Mouse (Mus musculus): ENCODE measurements at regions not wholly inside any gene's neighbourhood (a gene's known extent, or its start where the extent isn't known, plus 50 kb on each side); places are given as distances from the start of the nearest gene placed in this dataset.

DNA sequence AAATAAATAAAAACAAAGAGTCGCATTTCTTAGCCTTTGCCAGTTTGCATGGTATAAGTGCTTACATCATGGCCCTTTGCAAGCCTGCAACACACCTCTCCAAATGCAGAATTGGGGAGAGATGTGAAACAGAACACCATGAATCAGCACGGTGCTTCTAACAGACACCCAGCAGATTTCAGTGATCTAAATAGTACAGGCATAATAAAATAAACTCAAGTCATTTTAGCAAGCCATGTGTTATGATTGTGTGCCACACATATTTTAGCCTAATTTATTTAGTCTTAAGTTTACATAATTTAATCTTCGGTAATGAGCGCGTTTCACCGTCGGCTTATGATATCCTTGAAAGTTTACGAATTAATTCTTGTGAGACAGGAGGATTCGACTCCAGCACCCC is 189.6 kb downstream of the Rnd3 start:
- Histone ChIP-seq H3K27ac (ENCODE audit: low read depth) (no peak overlapping the region), H3K4me3 (ENCODE audit: low read depth, low read length) (no peak overlapping the region), H3K9me3 (ENCODE audit: low read length) (no peaks in the 10 kb centered on the region), H3K27me3 (ENCODE audit: insufficient read depth, low read length) (no peaks in the 10 kb centered on the region), H3K4me2 (ENCODE audit: low read depth, low read length) (no peak overlapping the region), H3K36me3 (replicated peaks; ENCODE audit: insufficient read depth, low read length) (no peaks in the 10 kb centered on the region), H3K4me1 (ENCODE audit: insufficient read depth) (no peaks in the 10 kb centered on the region), H3K9ac (replicated peaks) (no peak overlapping the region)
- DNase-seq = no peak
- TF ChIP-seq EP300 (IDR thresholded peaks at IDR 0.05; ENCODE audit: low read depth) (no peak), CTCF (IDR thresholded peaks at IDR 0.05; ENCODE audit: low read depth) (no peak)
- WGBS (ENCODE audit: insufficient replicate concordance) = 83% methylated on average over 9 of the region's 9 CpGs
- no peak for ATAC-seq

DNA sequence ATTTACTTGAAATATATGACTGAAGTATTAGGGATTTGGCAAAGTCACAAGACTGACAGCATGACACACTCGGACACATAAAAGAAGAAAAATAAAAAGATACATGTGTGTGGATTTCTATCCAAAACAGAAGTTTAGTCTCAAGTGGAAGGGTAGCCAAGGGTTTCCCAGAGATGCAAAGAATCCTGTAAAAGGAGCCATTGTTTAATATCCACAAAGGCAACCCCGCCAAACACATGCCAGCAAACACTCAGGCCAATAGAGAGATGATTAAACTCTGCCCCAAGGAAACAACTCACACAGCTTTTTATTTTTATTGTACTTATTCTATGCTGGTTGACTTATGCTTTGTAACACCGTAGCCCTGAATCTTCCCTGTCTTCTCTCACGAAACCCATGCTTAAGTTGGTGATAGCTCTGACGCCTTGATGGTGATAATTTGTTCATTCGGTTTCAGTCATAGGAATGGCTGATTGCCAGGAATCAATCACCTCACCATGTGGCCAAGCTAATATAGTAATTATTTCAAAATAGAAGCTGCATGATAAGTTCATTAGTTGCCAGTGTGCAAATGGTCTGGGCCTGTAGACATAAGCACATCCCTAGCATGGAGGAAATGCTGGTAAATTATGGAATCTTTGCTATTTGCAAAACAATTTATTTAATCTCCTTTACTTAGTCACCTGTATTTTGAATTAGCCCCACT is 194.4 kb downstream of the Rnd3 start:
- Histone ChIP-seq H3K27me3 (ENCODE audit: insufficient read depth, low read length) (no peaks in the 10 kb centered on the region), H3K9ac (replicated peaks) (no peak overlapping the region), H3K4me3 (ENCODE audit: low read depth, low read length) (no peak overlapping the region), H3K4me2 (ENCODE audit: low read depth, low read length) (no peak overlapping the region), H3K9me3 (ENCODE audit: low read length) (no peaks in the 10 kb centered on the region), H3K27ac (ENCODE audit: low read depth) (no peak overlapping the region), H3K4me1 (ENCODE audit: insufficient read depth) (no peaks in the 10 kb centered on the region), H3K36me3 (replicated peaks; ENCODE audit: insufficient read depth, low read length) (no peaks in the 10 kb centered on the region)
- WGBS (ENCODE audit: insufficient replicate concordance) = 84% methylated on average over 6 of the region's 6 CpGs
- no peak for TF ChIP-seq EP300 (IDR thresholded peaks at IDR 0.05; ENCODE audit: low read depth)
- no peak for TF ChIP-seq CTCF (IDR thresholded peaks at IDR 0.05; ENCODE audit: low read depth)
- DNase-seq (no peak), ATAC-seq (no peak)

DNA sequence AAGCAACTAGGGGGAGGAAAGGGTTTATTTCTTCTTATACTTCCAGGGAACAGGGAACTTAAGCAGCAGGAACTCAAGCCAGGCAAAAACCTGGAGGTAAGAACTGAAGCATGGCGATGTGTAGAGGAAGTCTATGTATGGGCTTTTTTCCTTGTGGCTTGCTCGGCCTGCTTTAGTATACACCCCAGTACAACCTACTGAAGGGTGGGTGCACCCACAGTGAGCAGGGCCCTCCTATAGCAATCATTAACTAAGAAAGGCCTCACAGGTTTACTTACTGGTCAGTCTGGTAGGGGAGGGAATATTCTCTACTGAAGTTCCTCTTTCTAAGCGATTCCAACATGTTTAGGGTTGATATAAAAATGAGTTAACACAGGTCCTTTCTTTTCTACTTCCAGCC is 197.9 kb downstream of the Rnd3 start:
- H3K9ac ChIP-seq (replicated peaks) = no peak overlapping the region
- H3K36me3 ChIP-seq (replicated peaks; ENCODE audit: insufficient read depth, low read length) = no peaks in the 10 kb centered on the region
- 52% methylated on average over 3 of the region's 3 CpGs for WGBS (ENCODE audit: insufficient replicate concordance)
- no peak overlapping the region for H3K4me2 ChIP-seq (ENCODE audit: low read depth, low read length)
- TF ChIP-seq EP300 (IDR thresholded peaks at IDR 0.05; ENCODE audit: low read depth) (no peak), CTCF (IDR thresholded peaks at IDR 0.05; ENCODE audit: low read depth) (no peak)
- ATAC-seq (no peak), DNase-seq (no peak)
- H3K4me1 ChIP-seq (ENCODE audit: insufficient read depth) = no peaks in the 10 kb centered on the region
- no peaks in the 10 kb centered on the region for H3K9me3 ChIP-seq (ENCODE audit: low read length)
- no peaks in the 10 kb centered on the region for H3K27me3 ChIP-seq (ENCODE audit: insufficient read depth, low read length)
- no peak overlapping the region for H3K4me3 ChIP-seq (ENCODE audit: low read depth, low read length)
- H3K27ac ChIP-seq (ENCODE audit: low read depth) = no peak overlapping the region

DNA sequence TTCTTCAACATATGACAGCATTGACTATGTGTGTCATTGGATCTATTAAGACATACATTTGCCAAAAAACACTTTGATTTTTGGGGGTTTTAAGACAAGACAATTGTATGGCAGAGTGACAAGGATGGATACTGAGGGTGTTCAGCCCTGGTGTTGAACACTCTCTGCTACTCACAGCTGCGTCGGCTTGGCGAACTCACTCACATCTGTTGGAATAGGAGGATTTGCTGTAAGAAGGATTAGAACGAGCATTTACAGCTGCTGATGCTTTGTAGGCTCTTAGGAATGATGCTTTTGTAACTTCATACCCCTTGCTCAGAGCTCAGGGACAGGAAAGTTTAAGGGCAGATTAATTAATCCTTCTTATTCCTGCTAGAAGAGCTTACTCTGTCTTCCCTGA is 199.2 kb downstream of the Rnd3 start:
- H3K4me3 ChIP-seq (ENCODE audit: low read depth, low read length) = no peak overlapping the region
- no peaks in the 10 kb centered on the region for H3K27me3 ChIP-seq (ENCODE audit: insufficient read depth, low read length)
- no peak for ATAC-seq
- no peak overlapping the region for H3K9ac ChIP-seq (replicated peaks)
- H3K4me1 ChIP-seq (ENCODE audit: insufficient read depth) = no peaks in the 10 kb centered on the region
- no peak overlapping the region for H3K27ac ChIP-seq (ENCODE audit: low read depth)
- no peak for TF ChIP-seq EP300 (IDR thresholded peaks at IDR 0.05; ENCODE audit: low read depth)
- no peak for DNase-seq
- no peaks in the 10 kb centered on the region for H3K36me3 ChIP-seq (replicated peaks; ENCODE audit: insufficient read depth, low read length)
- WGBS (ENCODE audit: insufficient replicate concordance) = 84% methylated on average over 4 of the region's 4 CpGs
- no peaks in the 10 kb centered on the region for H3K9me3 ChIP-seq (ENCODE audit: low read length)
- H3K4me2 ChIP-seq (ENCODE audit: low read depth, low read length) = no peak overlapping the region

DNA sequence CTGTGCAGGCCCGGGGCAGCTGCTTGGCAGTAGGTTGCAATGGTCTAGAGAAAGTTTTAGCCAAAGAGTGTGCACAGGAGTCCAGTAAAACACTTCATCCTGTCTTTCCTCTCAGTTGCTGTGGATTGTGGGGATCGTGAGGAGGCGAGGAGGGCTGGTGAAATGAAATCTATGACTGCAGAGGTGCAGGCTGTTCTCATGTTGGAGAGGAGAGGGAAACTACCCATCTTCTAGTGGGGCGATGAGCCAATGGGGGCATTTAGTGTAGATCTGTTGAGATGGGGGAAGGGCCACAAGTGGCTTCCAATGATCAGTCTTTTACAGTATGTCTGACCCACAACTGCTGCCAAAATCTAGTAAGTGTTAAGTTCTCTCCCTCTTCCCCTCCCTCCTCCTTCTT is 203.4 kb downstream of the Rnd3 start:
- no peak for DNase-seq
- Histone ChIP-seq H3K4me1 (ENCODE audit: insufficient read depth) (no peaks in the 10 kb centered on the region), H3K9ac (replicated peaks) (no peak overlapping the region), H3K36me3 (replicated peaks; ENCODE audit: insufficient read depth, low read length) (no peaks in the 10 kb centered on the region), H3K4me3 (ENCODE audit: low read depth, low read length) (no peak overlapping the region), H3K4me2 (ENCODE audit: low read depth, low read length) (no peak overlapping the region), H3K27ac (ENCODE audit: low read depth) (no peak overlapping the region), H3K9me3 (ENCODE audit: low read length) (no peaks in the 10 kb centered on the region), H3K27me3 (ENCODE audit: insufficient read depth, low read length) (no peaks in the 10 kb centered on the region)
- WGBS (ENCODE audit: insufficient replicate concordance) = 76% methylated on average over 4 of the region's 4 CpGs
- TF ChIP-seq CTCF (IDR thresholded peaks at IDR 0.05; ENCODE audit: low read depth) (no peak), EP300 (IDR thresholded peaks at IDR 0.05; ENCODE audit: low read depth) (no peak)
- ATAC-seq = no peak

DNA sequence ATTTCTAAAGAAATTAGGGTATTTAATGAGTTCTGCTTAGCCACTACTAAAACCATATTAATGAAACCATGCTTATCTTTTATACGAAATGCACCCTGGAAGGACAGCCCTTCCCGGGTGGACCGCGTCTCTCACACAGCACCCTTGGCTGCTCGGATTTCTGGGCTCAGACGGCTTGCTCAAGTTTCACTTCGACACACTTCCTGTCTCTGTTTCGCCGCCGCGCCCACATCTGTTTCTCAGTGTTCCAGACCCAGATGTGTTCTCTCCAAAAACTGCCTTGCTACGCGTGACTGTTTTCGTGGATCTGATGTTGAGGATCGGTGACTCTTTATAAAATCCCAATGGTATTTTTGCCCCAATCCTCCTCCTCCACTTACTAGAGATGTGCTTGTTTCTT is 205.7 kb downstream of the Rnd3 start:
- ATAC-seq (no peak), DNase-seq (no peak)
- no peak overlapping the region for H3K4me2 ChIP-seq (ENCODE audit: low read depth, low read length)
- no peaks in the 10 kb centered on the region for H3K27me3 ChIP-seq (ENCODE audit: insufficient read depth, low read length)
- no peaks in the 10 kb centered on the region for H3K36me3 ChIP-seq (replicated peaks; ENCODE audit: insufficient read depth, low read length)
- no peak overlapping the region for H3K9ac ChIP-seq (replicated peaks)
- H3K27ac ChIP-seq (ENCODE audit: low read depth) = no peak overlapping the region
- H3K4me1 ChIP-seq (ENCODE audit: insufficient read depth) = no peaks in the 10 kb centered on the region
- 81% methylated on average over 15 of the region's 15 CpGs for WGBS (ENCODE audit: insufficient replicate concordance)
- no peaks in the 10 kb centered on the region for H3K9me3 ChIP-seq (ENCODE audit: low read length)
- TF ChIP-seq EP300 (IDR thresholded peaks at IDR 0.05; ENCODE audit: low read depth) (no peak), CTCF (IDR thresholded peaks at IDR 0.05; ENCODE audit: low read depth) (no peak)
- H3K4me3 ChIP-seq (ENCODE audit: low read depth, low read length) = no peak overlapping the region

DNA sequence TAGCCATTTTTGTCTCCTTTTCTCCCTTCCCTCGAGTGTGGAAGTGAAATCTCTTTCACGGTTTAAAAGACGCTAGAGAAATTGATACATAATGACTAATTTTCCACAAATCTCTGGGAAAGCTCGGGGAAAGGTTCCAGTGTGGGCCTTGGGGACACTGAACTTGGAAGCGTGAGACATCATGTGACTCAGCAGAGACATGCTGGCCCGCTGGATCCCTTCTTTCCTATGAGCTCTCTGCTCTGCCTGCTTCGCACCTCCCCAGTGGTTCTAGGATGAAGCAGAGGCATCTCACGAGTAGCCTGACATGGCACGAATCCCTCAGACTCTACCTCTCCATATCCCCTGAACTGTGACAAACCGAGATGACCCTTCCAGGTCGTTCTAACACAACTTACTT is 206.2 kb downstream of the Rnd3 start:
- TF ChIP-seq EP300 (IDR thresholded peaks at IDR 0.05; ENCODE audit: low read depth) = no peak
- TF ChIP-seq CTCF (IDR thresholded peaks at IDR 0.05; ENCODE audit: low read depth) = no peak

More for the DNA sequence above, 206.2 kb downstream of the Rnd3 start:
- H3K4me3 ChIP-seq (ENCODE audit: low read depth, low read length) = no peak overlapping the region
- H3K4me1 ChIP-seq (ENCODE audit: insufficient read depth) = no peaks in the 10 kb centered on the region
- no peak for DNase-seq
- H3K36me3 ChIP-seq (replicated peaks; ENCODE audit: insufficient read depth, low read length) = no peaks in the 10 kb centered on the region
- no peak overlapping the region for H3K27ac ChIP-seq (ENCODE audit: low read depth)
- 71% methylated on average over 11 of the region's 11 CpGs for WGBS (ENCODE audit: insufficient replicate concordance)
- H3K27me3 ChIP-seq (ENCODE audit: insufficient read depth, low read length) = no peaks in the 10 kb centered on the region
- H3K9ac ChIP-seq (replicated peaks) = no peak overlapping the region
- no peak for ATAC-seq
- no peak overlapping the region for H3K4me2 ChIP-seq (ENCODE audit: low read depth, low read length)
- no peaks in the 10 kb centered on the region for H3K9me3 ChIP-seq (ENCODE audit: low read length)

Measured in liver, postnatal 0 days (tissue).